Mouse (Mus musculus): ENCODE data around the gene Ankrd44. TPM values are rescaled to one million over a fixed set of nuclear protein-coding genes. Genes with fewer than 3 reads are reported as not detected.
"Not testable (repeated sequence)": the region's sequence is repeated elsewhere in the genome, so short reads cannot be mapped to it uniquely, and the experiment has no call there.

Gene Ankrd44
- 15.3 and 16.0 TPM in 2 replicates for polyA plus RNA-seq (2014; fragmentation: Nextera tagmentation; extraction: Ambion mirVana)

GRCm38 (mm10) chr1:54925971-54926771, at the start of gene Ankrd44:
Gene Ankrd44, minus strand, starts transcription at chr1:54926387.
- peak; percentile 92 for DNase-seq (ENCODE audit: low spot score)
- peak; percentile 93 for ATAC-seq (replicated peaks; ENCODE audit: low FRiP score, low TSS enrichment, low read depth)
- peak within 1 kb of the TSS; percentile 75 for H3K27ac ChIP-seq (ENCODE audit: low read depth)
- peak within 1 kb of the TSS; percentile 83 for H3K4me2 ChIP-seq (ENCODE audit: low read length)
- 0 out of 2 replicates have a peak, but pooled peaks cover 4% of the 10 kb centered on the region for H3K4me1 ChIP-seq (replicated peaks; ENCODE audit: control insufficient read depth, insufficient read depth, low read length)
- no peaks in the 10 kb centered on the region for H3K9me3 ChIP-seq (ENCODE audit: control insufficient read depth, low read length)
- peak within 1 kb of the TSS; percentile 78 for H3K9ac ChIP-seq (ENCODE audit: low read length)
- peak within 1 kb of the TSS; percentile 87 for H3K4me3 ChIP-seq (ENCODE audit: low read depth, low read length)
- no peaks in the 10 kb centered on the region for H3K27me3 ChIP-seq (replicated peaks; ENCODE audit: control insufficient read depth, insufficient read depth, low read length)
- under 1% methylated on average over 94 of the region's 94 CpGs for WGBS
- no peaks in the 10 kb centered on the region for H3K36me3 ChIP-seq (ENCODE audit: control insufficient read depth, insufficient read depth, low read length)

GRCm38 (mm10) chr1:54971687-54972404, 45.7 kb upstream of the Ankrd44 start:
- Histone ChIP-seq H3K27ac (ENCODE audit: low read depth) (no peak overlapping the region), H3K9me3 (ENCODE audit: control insufficient read depth, low read length) (no peaks in the 10 kb centered on the region), H3K4me3 (ENCODE audit: low read depth, low read length) (no peak overlapping the region), H3K9ac (ENCODE audit: low read length) (no peak overlapping the region), H3K4me2 (ENCODE audit: low read length) (no peak overlapping the region), H3K36me3 (ENCODE audit: control insufficient read depth, insufficient read depth, low read length) (no peaks in the 10 kb centered on the region), H3K27me3 (replicated peaks; ENCODE audit: control insufficient read depth, insufficient read depth, low read length) (no peaks in the 10 kb centered on the region), H3K4me1 (replicated peaks; ENCODE audit: control insufficient read depth, insufficient read depth, low read length) (no peaks in the 10 kb centered on the region)
- 73% methylated on average over 5 of the region's 5 CpGs for WGBS
- no peak for DNase-seq (ENCODE audit: low spot score)
- no peak for ATAC-seq (replicated peaks; ENCODE audit: low FRiP score, low TSS enrichment, low read depth)

DNA sequence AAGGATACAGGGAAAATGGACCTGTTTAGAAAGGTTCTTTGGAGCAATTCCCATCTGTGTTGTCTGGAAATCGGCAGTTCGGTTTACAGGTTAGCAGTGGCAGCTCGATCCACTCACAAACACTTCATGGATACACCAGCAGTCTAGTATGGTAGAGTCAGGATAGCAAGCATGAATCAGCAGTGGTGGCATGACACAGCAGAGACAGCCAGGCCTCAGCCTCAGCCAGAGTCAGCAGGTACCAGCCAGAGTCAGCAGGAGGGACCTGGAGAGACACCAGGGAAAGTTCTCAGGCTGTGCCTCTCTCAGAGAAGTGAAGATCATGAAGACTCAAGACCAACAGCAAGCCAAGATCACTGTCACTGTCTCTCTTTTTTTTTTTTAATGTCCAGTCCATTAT, 40.7 kb upstream of the Ankrd44 start:
- H3K27ac ChIP-seq (ENCODE audit: low read depth), result no peak overlapping the region
- no peak for ATAC-seq (replicated peaks; ENCODE audit: low FRiP score, low TSS enrichment, low read depth)
- H3K9ac ChIP-seq (ENCODE audit: low read length), result no peak overlapping the region
- no peaks in the 10 kb centered on the region for H3K36me3 ChIP-seq (ENCODE audit: control insufficient read depth, insufficient read depth, low read length)
- no peak overlapping the region for H3K4me2 ChIP-seq (ENCODE audit: low read length)
- no peaks in the 10 kb centered on the region for H3K27me3 ChIP-seq (replicated peaks; ENCODE audit: control insufficient read depth, insufficient read depth, low read length)
- no peaks in the 10 kb centered on the region for H3K9me3 ChIP-seq (ENCODE audit: control insufficient read depth, low read length)
- DNase-seq (ENCODE audit: low spot score), result peak; percentile 44
- WGBS, result 93% methylated on average over 3 of the region's 3 CpGs
- no peak overlapping the region for H3K4me3 ChIP-seq (ENCODE audit: low read depth, low read length)
- H3K4me1 ChIP-seq (replicated peaks; ENCODE audit: control insufficient read depth, insufficient read depth, low read length), result no peaks in the 10 kb centered on the region

DNA sequence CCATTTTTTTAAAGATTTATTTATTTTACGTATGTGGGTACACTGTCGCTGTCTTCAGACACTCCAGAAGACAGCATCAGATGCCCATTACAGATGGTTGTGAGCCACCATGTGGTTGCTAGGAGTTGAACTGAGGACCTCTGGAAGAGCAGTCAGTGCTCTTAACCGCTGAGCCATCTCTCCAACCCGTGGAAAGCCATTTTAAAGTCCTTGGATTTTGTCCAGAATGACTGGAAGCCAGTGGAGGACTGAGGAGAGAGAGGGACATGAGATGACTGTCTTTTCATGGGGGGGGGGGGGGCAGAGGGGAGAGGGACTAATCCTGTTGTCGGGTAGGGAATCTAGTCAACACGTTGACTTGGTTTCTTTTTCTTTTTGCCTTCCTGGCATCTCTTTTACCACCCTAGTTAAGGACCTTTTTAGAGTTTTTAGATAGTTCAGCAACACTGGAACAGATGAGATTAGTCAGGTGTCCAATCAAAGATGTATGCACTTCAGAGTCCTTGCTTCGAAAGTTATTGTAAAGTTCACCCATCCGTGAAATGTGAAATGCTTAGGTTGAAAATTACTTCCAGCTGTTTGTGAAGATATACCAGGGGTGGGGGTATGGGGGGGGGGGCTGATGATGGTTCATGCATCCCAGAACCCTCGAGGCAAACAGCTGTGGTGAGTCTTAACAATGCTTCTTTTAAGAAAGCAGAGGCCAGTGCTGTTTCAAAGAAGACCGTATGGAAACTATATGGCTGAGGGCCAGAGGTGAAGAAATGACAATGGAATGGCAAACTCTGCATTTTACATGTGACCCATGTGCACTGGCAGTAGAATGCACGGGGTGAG, 39.2 kb upstream of the Ankrd44 start:
- Histone ChIP-seq H3K36me3 (ENCODE audit: control insufficient read depth, insufficient read depth, low read length) (no peaks in the 10 kb centered on the region), H3K4me3 (ENCODE audit: low read depth, low read length) (no peak overlapping the region), H3K9me3 (ENCODE audit: control insufficient read depth, low read length) (no peaks in the 10 kb centered on the region), H3K27me3 (replicated peaks; ENCODE audit: control insufficient read depth, insufficient read depth, low read length) (no peaks in the 10 kb centered on the region), H3K27ac (ENCODE audit: low read depth) (no peak overlapping the region), H3K9ac (ENCODE audit: low read length) (no peak overlapping the region), H3K4me1 (replicated peaks; ENCODE audit: control insufficient read depth, insufficient read depth, low read length) (no peaks in the 10 kb centered on the region), H3K4me2 (ENCODE audit: low read length) (no peak overlapping the region)
- ATAC-seq (replicated peaks; ENCODE audit: low FRiP score, low TSS enrichment, low read depth) (no peak), DNase-seq (ENCODE audit: low spot score) (peak; percentile 36)
- WGBS, result 59% methylated on average over 11 of the region's 11 CpGs

- DNase-seq (ENCODE audit: low spot score) (peak; percentile 32), ATAC-seq (replicated peaks; ENCODE audit: low FRiP score, low TSS enrichment, low read depth) (no peak)
- Histone ChIP-seq H3K4me1 (replicated peaks; ENCODE audit: control insufficient read depth, insufficient read depth, low read length) (no peaks in the 10 kb centered on the region), H3K27ac (ENCODE audit: low read depth) (no peak overlapping the region), H3K4me2 (ENCODE audit: low read length) (no peak overlapping the region), H3K36me3 (ENCODE audit: control insufficient read depth, insufficient read depth, low read length) (no peaks in the 10 kb centered on the region), H3K9ac (ENCODE audit: low read length) (no peak overlapping the region), H3K9me3 (ENCODE audit: control insufficient read depth, low read length) (no peaks in the 10 kb centered on the region), H3K27me3 (replicated peaks; ENCODE audit: control insufficient read depth, insufficient read depth, low read length) (no peaks in the 10 kb centered on the region), H3K4me3 (ENCODE audit: low read depth, low read length) (no peak overlapping the region)
- WGBS, result 72% methylated on average over 9 of the region's 9 CpGs
Measured at GRCm38 (mm10) chr1:54961724-54962123, 35.5 kb upstream of the Ankrd44 start.

- no peak overlapping the region for H3K4me3 ChIP-seq (ENCODE audit: low read depth, low read length)
- H3K36me3 ChIP-seq (ENCODE audit: control insufficient read depth, insufficient read depth, low read length), result no peaks in the 10 kb centered on the region
- no peak overlapping the region for H3K9ac ChIP-seq (ENCODE audit: low read length)
- WGBS, result 62% methylated on average over 9 of the region's 9 CpGs
- no peak overlapping the region for H3K4me2 ChIP-seq (ENCODE audit: low read length)
- ATAC-seq (replicated peaks; ENCODE audit: low FRiP score, low TSS enrichment, low read depth), result no peak
- H3K27me3 ChIP-seq (replicated peaks; ENCODE audit: control insufficient read depth, insufficient read depth, low read length), result no peaks in the 10 kb centered on the region
- H3K4me1 ChIP-seq (replicated peaks; ENCODE audit: control insufficient read depth, insufficient read depth, low read length), result no peaks in the 10 kb centered on the region
- H3K9me3 ChIP-seq (ENCODE audit: control insufficient read depth, low read length), result no peaks in the 10 kb centered on the region
- peak; percentile 15 for DNase-seq (ENCODE audit: low spot score)
- H3K27ac ChIP-seq (ENCODE audit: low read depth), result no peak overlapping the region
Measured at GRCm38 (mm10) chr1:54960613-54961165, 34.5 kb upstream of the Ankrd44 start.

DNA sequence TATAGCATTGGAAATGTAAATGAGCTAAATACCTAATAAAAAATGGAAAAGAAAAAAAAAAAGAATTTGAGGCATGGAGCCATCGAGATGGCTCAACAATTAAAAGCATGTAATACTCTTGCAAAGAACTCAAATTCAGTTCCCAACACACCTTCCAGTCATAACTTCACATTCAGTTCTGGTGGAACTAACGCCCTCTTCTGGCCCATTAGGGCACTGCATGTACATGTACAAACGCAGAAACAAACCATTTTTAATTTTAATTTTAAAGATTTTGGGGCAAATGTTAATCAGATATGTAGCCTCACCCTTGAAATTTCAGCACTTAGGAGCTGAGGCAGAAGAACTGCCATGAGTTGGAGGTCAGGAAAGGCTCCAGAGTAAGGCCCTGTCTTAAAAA, 32.3 kb upstream of the Ankrd44 start:
- Histone ChIP-seq H3K4me3 (ENCODE audit: low read depth, low read length) (no peak overlapping the region), H3K27me3 (replicated peaks; ENCODE audit: control insufficient read depth, insufficient read depth, low read length) (no peaks in the 10 kb centered on the region), H3K9me3 (ENCODE audit: control insufficient read depth, low read length) (no peaks in the 10 kb centered on the region), H3K27ac (ENCODE audit: low read depth) (no peak overlapping the region), H3K36me3 (ENCODE audit: control insufficient read depth, insufficient read depth, low read length) (no peaks in the 10 kb centered on the region), H3K4me1 (replicated peaks; ENCODE audit: control insufficient read depth, insufficient read depth, low read length) (no peaks in the 10 kb centered on the region), H3K4me2 (ENCODE audit: low read length) (no peak overlapping the region), H3K9ac (ENCODE audit: low read length) (no peak overlapping the region)
- ATAC-seq (replicated peaks; ENCODE audit: low FRiP score, low TSS enrichment, low read depth), result no peak
- DNase-seq (ENCODE audit: low spot score), result no peak
- WGBS, result 68% methylated on average over 3 of the region's 3 CpGs

- H3K4me3 ChIP-seq (ENCODE audit: low read depth, low read length); H3K36me3 ChIP-seq (ENCODE audit: control insufficient read depth, insufficient read depth, low read length); H3K4me1 ChIP-seq (replicated peaks; ENCODE audit: control insufficient read depth, insufficient read depth, low read length); H3K9ac ChIP-seq (ENCODE audit: low read length); H3K9me3 ChIP-seq (ENCODE audit: control insufficient read depth, low read length); ATAC-seq (replicated peaks; ENCODE audit: low FRiP score, low TSS enrichment, low read depth); H3K4me2 ChIP-seq (ENCODE audit: low read length); DNase-seq (ENCODE audit: low spot score); H3K27me3 ChIP-seq (replicated peaks; ENCODE audit: control insufficient read depth, insufficient read depth, low read length); H3K27ac ChIP-seq (ENCODE audit: low read depth): not testable (repeated sequence)
- 93% methylated on average over 9 of the region's 14 CpGs for WGBS
Measured at GRCm38 (mm10) chr1:54956995-54957394, 30.8 kb upstream of the Ankrd44 start.
